8 mouse cellular contexts compared by ENCODE assay signal in genomic region chr10:99266025-99266424, GRCm38 (mm10). TPM values are rescaled to one million over a fixed set of nuclear protein-coding genes. Genes with fewer than 3 reads are reported as not detected.
A peak's percentile ranks its signal among the peaks of the same experiment; 100 is the strongest.
DNase-seq lines count a peak whose midpoint lies in the region; ATAC-seq and TF ChIP-seq lines count a peak whose summit lies in the region.

No protein-coding gene starts in this region.

- peaks cover 27% of the 10 kb centered on the region for H3K4me1 ChIP-seq in testis, adult 2 months (ENCODE audit: control insufficient read depth, insufficient read depth, low read length)
- peaks cover 23% of the 10 kb centered on the region; the same call in 1 of the 2 replicates for H3K4me1 ChIP-seq in intestine, embryonic 15.5 days (replicated peaks)
- H3K4me1 ChIP-seq in midbrain, embryonic 16.5 days (ENCODE audit: control insufficient read depth, insufficient read depth, low read length), result peaks cover 30% of the 10 kb centered on the region

- H3K4me3 ChIP-seq in gastrocnemius, adult 2 months, result peak overlapping the region; percentile 86
- peak overlapping the region; percentile 36; the same call in 1 of the 2 replicates for H3K4me3 ChIP-seq in testis, adult 2 months (ENCODE audit: control insufficient read depth, low read depth, low read length)
- H3K4me3 ChIP-seq in intestine, embryonic 15.5 days (replicated peaks), result peak overlapping the region; percentile 70
- peak overlapping the region; percentile 74 for H3K4me3 ChIP-seq in midbrain, embryonic 16.5 days (ENCODE audit: low read depth, low read length)

- peak overlapping the region; percentile 30 for H3K9ac ChIP-seq in intestine, embryonic 15.5 days
- H3K9ac ChIP-seq in midbrain, embryonic 16.5 days (ENCODE audit: low read depth, low read length), result peak overlapping the region; percentile 87

- TF ChIP-seq CTCF in gastrocnemius, adult 2 months (IDR thresholded peaks at IDR 0.05), result no peak
- no peak for TF ChIP-seq CTCF in testis, adult 2 months (IDR thresholded peaks at IDR 0.05; ENCODE audit: control insufficient read depth, insufficient read depth, insufficient replicate concordance, low read depth, low read length)

- no peaks in the 10 kb centered on the region for H3K27me3 ChIP-seq in testis, adult 2 months (ENCODE audit: control insufficient read depth, insufficient read depth, low read length)
- no peaks in the 10 kb centered on the region for H3K27me3 ChIP-seq in intestine, embryonic 15.5 days (replicated peaks)
- no peaks in the 10 kb centered on the region for H3K27me3 ChIP-seq in midbrain, embryonic 16.5 days (ENCODE audit: control insufficient read depth, insufficient read depth, low read depth, low read length)

- no peaks in the 10 kb centered on the region for H3K9me3 ChIP-seq in intestine, embryonic 15.5 days
- H3K9me3 ChIP-seq in midbrain, embryonic 16.5 days (replicated peaks; ENCODE audit: control insufficient read depth, low read length, poor library complexity, severe bottlenecking), result no peaks in the 10 kb centered on the region

- no peaks in the 10 kb centered on the region for H3K36me3 ChIP-seq in testis, adult 2 months (ENCODE audit: control insufficient read depth, insufficient read depth, low read length)
- H3K36me3 ChIP-seq in intestine, embryonic 15.5 days, result no peaks in the 10 kb centered on the region
- H3K36me3 ChIP-seq in midbrain, embryonic 16.5 days (ENCODE audit: control insufficient read depth, insufficient read depth, low read length), result no peaks in the 10 kb centered on the region

- intact Hi-C loops in gastrocnemius, adult 2 months (cut with DNase I), result no loop called here

- no peak for DNase-seq in gastrocnemius, adult 2 months
- no peak for DNase-seq in gastrocnemius, adult 8-10 months (ENCODE audit: low spot score in 2 of 2)
- no peak for DNase-seq in testis, postnatal 10 days (ENCODE audit: low spot score)
- DNase-seq in yolk sac, embryonic 10.5 days (ENCODE audit: low spot score), result no peak
- DNase-seq in urinary bladder, postnatal 14 days (ENCODE audit: low spot score), result no peak

- 55% methylated on average over 14 of the region's 14 CpGs for WGBS in intestine, embryonic 15.5 days
- WGBS in midbrain, embryonic 16.5 days, result 30% methylated on average over 14 of the region's 14 CpGs

- H3K4me2 ChIP-seq in intestine, embryonic 15.5 days (replicated peaks), result peak overlapping the region; percentile 89
- peak overlapping the region; percentile 78 for H3K4me2 ChIP-seq in midbrain, embryonic 16.5 days (ENCODE audit: low read length)

- TF ChIP-seq POLR2A in testis, adult 2 months (IDR thresholded peaks at IDR 0.05; ENCODE audit: control insufficient read depth, low read depth, low read length), result no peak

- peak overlapping the region; percentile 95 for H3K27ac ChIP-seq in gastrocnemius, adult 2 months
- H3K27ac ChIP-seq in testis, adult 2 months (ENCODE audit: control insufficient read depth, insufficient read depth, low read depth, low read length), result peak overlapping the region; percentile 5; the same call in 1 of the 2 replicates
- H3K27ac ChIP-seq in intestine, embryonic 15.5 days, result 0 out of 2 replicates have a peak overlapping the region, but pooled peaks have one; percentile 6
- peak overlapping the region; percentile 91 for H3K27ac ChIP-seq in midbrain, embryonic 16.5 days (ENCODE audit: low read length)

- ATAC-seq in intestine, embryonic 15.5 days, result no peak
- ATAC-seq in midbrain, embryonic 16.5 days, result no peak

RNA-seq across cellular contexts. Expression of gene Dusp6, which starts 3.0 kb away (rescaled TPM):
- 10 to 100 TPM; 12.8 TPM for total RNA-seq in gastrocnemius, adult 2 months (2021)
- 1 to 10 TPM; 7.3 to 9.8 (median 8.5) TPM for total RNA-seq in gastrocnemius, adult 8-10 months (2022)
- 5.1 and 5.8 TPM in 2 replicates for polyA plus RNA-seq in testis, adult 2 months (2012; rRNA removed)
- 33.5 and 38.1 TPM in 2 replicates for polyA plus RNA-seq in intestine, embryonic 15.5 days (2015; fragmentation: Nextera tagmentation; extraction: Ambion mirVana)
- polyA plus RNA-seq in midbrain, embryonic 16.5 days (2015; fragmentation: Nextera tagmentation; extraction: Ambion mirVana), result 28.7 and 32.9 TPM in 2 replicates

Comparison
In these comparisons a context has a peak if more than half of its experiments do, and no peak if none do; other contexts are left out.
1. H3K27ac ChIP-seq: peak in every context shown above with its lines; median percentile 95 in gastrocnemius, adult 2 months; 91 in midbrain, embryonic 16.5 days; 6 in intestine, embryonic 15.5 days; 5 in testis, adult 2 months.
2. H3K4me3 ChIP-seq: peak in every context shown above with its lines; median percentile 86 in gastrocnemius, adult 2 months; 74 in midbrain, embryonic 16.5 days; 70 in intestine, embryonic 15.5 days; 36 in testis, adult 2 months.